Mouse (Mus musculus) cortical plate, adult 2 months (tissue): ENCODE data around the gene Sepsecs. TPM values are rescaled to one million over a fixed set of nuclear protein-coding genes. Genes with fewer than 3 reads are reported as not detected.
"Not testable (repeated sequence)": the region's sequence is repeated elsewhere in the genome, so short reads cannot be mapped to it uniquely, and the experiment has no call there.

Experiments used
- H3K27ac ChIP-seq: fragments of 200-500 bp; 2 replicates; pipeline ENCODE4 v1.5.1; 2012; ENCODE audit warnings: low read length, control low read depth, inconsistent platforms; ENCODE audit not compliant: insufficient read depth
- H3K4me1 ChIP-seq: fragments of 200-500 bp; 2 replicates; pipeline ENCODE4 v1.6.1; 2011; ENCODE audit warnings: low read length; ENCODE audit not compliant: control insufficient read depth, insufficient read depth
- H3K4me3 ChIP-seq: fragments of 200-500 bp; 2 replicates; pipeline ENCODE4 v1.5.1; 2011; ENCODE audit warnings: mild to moderate bottlenecking, low read length, control low read depth; ENCODE audit not compliant: insufficient read depth
- CTCF ChIP-seq: fragments of 200-500 bp; IDR thresholded peaks from 2 replicates; pipeline ENCODE4 v1.5.1; 2011; ENCODE audit warnings: mild to moderate bottlenecking, control low read depth, low read length; ENCODE audit not compliant: insufficient read depth; ENCODE audit errors: extremely low read depth
- POLR2A ChIP-seq: fragments of 200-500 bp; IDR thresholded peaks from 2 replicates; pipeline ENCODE4 v1.6.1; 2011; ENCODE audit warnings: mild to moderate bottlenecking, low read length, control low read depth; ENCODE audit not compliant: insufficient read depth; ENCODE audit errors: extremely low read depth
- polyA plus RNA-seq: library from polyadenylated mRNA; depleted of rRNA; stranded (reverse); fragments of >200 nt; gene quantifications from 2 replicates; pipeline ENCODE4 v1.2.3, GENCODE M21; 2012; rRNA removed

The Sepsecs gene
- 10.5 and 10.8 TPM in 2 replicates for polyA plus RNA-seq

GRCm38 (mm10) chr5:52669426-52670191, at the start of gene Sepsecs:
Sepsecs (minus strand) TSS chr5:52669708.
- peak within 1 kb of the TSS; percentile 78 for H3K4me3 ChIP-seq
- peaks cover 2% of the 10 kb centered on the region; the same call in 1 of the 2 replicates for H3K4me1 ChIP-seq
- no peak for TF ChIP-seq CTCF
- TF ChIP-seq POLR2A, result peak; percentile 48; the same call in 1 of the 2 replicates
- H3K27ac ChIP-seq, result no peak within 1 kb of the TSS

GRCm38 (mm10) chr5:52716742-52717448, 47.4 kb upstream of the Sepsecs start:
- no peak overlapping the region for H3K4me3 ChIP-seq
- H3K27ac ChIP-seq, result no peak overlapping the region
- TF ChIP-seq POLR2A (no peak), CTCF (no peak)
- H3K4me1 ChIP-seq, result no peaks in the 10 kb centered on the region

GRCm38 (mm10) chr5:52712704-52713103, 43.2 kb upstream of the Sepsecs start:
- no peak for TF ChIP-seq CTCF
- no peak overlapping the region for H3K27ac ChIP-seq
- no peak overlapping the region for H3K4me3 ChIP-seq

DNA sequence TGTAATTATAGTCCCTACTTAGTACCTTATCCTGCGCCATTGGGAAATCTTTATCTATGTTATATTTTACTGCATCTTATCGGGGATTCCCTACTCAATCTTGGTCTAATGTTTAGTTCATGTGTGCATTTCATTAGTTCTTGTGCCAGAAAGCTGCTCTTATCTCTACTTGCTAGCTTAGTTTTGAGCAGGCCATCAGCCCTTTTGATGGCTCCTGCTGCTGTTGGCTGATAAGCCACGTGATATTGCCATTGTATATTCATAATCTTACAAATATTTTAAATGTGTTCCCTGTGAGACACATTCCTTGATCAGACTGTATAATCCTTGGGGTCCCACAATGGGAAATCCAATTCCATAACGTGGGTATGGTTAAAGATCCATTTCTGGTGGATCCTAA, 35.1 kb upstream of the Sepsecs start:
- H3K4me3 ChIP-seq, result no peak overlapping the region

More at GRCm38 (mm10) chr5:52712704-52713103, 43.2 kb upstream of the Sepsecs start:
- no peaks in the 10 kb centered on the region for H3K4me1 ChIP-seq

DNA sequence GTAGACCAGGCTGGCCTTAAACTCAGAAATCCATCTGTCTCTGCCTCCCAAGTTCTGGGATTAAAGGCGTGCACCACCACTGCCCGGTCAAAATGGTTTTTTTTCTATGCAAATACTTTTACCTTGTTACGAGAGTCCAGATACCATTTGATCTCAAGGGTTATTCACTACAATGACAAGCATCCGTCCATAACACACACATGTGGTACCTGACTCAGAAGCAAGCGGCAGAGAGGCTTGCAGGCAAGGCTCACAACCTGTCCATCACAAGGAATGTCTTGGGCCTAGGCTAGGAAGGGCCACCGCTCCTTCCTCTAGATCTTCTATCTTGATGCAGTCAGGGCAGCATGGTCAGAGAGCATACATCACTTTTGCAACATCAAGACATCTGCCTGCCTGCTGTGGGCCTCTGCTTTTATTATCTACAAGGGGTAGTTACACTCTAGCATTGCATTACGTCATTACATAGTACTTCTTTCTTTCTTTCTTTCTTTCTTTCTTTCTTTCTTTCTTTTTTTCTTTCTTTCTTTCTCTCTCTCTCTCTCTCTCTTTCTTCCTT, 28.5 kb upstream of the Sepsecs start:
- H3K27ac ChIP-seq, H3K4me3 ChIP-seq, H3K4me1 ChIP-seq: not testable (repeated sequence)

More for the DNA sequence above, 35.1 kb upstream of the Sepsecs start:
- TF ChIP-seq CTCF (no peak), POLR2A (no peak)
- Histone ChIP-seq H3K4me1 (no peaks in the 10 kb centered on the region), H3K27ac (no peak overlapping the region)

DNA sequence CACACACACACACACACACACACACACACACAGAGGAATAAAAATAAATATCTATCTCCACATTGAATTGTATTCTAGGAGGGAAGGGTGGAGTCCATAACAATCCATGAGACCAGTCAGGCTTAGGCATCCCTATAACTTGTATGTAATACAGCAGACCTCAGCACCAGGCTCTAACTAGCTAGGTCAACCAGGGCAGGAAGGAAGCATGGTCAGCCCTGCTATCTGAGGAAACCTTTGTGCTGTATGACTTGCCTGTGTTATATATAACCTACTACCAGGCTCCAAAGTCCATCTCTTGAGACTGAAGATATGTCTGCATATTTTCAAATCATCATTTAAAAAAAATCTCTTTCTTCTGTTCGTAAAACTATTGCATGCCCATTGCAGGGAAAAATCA, 27.8 kb upstream of the Sepsecs start:
- TF ChIP-seq POLR2A (no peak), CTCF (no peak)
- Histone ChIP-seq H3K4me3 (no peak overlapping the region), H3K27ac (no peak overlapping the region), H3K4me1 (no peaks in the 10 kb centered on the region)

DNA sequence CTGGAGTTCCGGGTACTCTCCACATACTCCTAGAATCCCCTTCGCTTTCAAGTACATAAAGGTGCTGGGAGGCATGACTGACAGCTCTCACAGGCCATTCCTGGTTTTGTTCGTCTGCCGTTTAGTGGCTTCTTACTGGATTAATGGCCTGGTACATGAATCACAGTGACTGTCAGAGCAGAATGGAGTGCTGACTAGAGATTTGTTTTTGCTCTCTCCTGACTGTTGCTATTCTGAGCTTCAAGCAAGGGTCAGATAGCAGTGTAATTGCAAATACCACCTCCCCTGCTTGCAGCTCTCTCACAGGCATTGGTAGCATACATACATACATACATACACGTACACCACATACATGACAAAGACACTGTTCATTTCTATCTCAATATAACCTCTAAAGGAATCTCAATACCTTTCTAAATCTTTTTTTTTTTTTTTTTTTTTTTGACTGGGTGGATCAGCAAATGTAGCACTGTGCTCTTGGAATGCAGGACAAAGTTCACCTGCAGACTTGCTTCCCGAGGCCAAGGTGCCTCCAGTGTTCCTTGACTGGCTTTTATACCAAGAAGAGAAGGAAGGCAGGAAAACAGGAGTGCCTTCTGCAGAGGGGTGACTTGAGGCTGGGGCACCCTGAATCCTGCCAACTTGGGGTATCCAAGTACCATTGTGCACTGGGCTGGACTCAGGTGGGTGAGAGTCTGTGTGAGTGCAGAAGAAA, 18.4 kb upstream of the Sepsecs start:
- no peak for TF ChIP-seq POLR2A
- TF ChIP-seq CTCF, result no peak
- Histone ChIP-seq H3K4me3 (no peak overlapping the region), H3K27ac (no peak overlapping the region), H3K4me1 (no peaks in the 10 kb centered on the region)

- H3K4me1 ChIP-seq, result no peaks in the 10 kb centered on the region
Observed at GRCm38 (mm10) chr5:52681111-52681510, 11.6 kb upstream of the Sepsecs start.

GRCm38 (mm10) chr5:52680191-52680590, 10.7 kb upstream of the Sepsecs start:
- TF ChIP-seq POLR2A (no peak), CTCF (no peak)
- H3K4me3 ChIP-seq, result no peak overlapping the region
- H3K4me1 ChIP-seq, result no peaks in the 10 kb centered on the region
- H3K27ac ChIP-seq, result no peak overlapping the region

More at GRCm38 (mm10) chr5:52681111-52681510, 11.6 kb upstream of the Sepsecs start:
- H3K4me3 ChIP-seq, result no peak overlapping the region
- TF ChIP-seq CTCF (no peak), POLR2A (no peak)
- no peak overlapping the region for H3K27ac ChIP-seq

DNA sequence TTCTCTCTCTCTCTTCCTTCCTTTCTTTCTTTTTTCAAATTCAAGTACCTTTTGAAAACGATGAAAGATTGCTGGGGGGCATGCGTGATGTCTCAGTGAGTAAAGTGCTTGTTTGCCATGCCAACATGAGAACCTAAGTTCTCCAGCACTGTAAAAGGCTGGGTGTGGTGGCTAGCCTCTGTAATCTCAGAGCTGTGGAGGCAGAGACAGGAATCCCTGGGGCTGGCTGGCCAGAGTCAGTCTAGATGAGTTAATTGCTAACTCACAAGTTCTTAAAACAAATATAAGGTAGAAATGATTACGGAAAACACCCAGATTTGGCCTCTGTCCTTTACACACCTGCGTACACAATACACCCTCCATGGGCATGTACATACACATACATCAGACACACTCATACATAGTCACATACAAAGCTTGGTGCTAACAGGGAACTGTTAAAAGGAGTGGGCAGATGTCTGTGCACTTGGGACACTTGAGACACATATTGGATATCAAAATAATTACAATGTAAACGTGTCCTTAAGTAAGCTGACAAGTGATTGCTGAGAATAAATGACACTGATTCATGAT, 9.1 kb upstream of the Sepsecs start:
- no peak overlapping the region for H3K4me3 ChIP-seq
- TF ChIP-seq CTCF (no peak), POLR2A (no peak)
- no peak overlapping the region for H3K27ac ChIP-seq
- no peaks in the 10 kb centered on the region for H3K4me1 ChIP-seq
